Mouse (Mus musculus) forebrain, embryonic 15.5 days (tissue): ENCODE data around the gene Sf3b5. TPM values are rescaled to one million over a fixed set of nuclear protein-coding genes. Genes with fewer than 3 reads are reported as not detected.

Experiments
- ATAC-seq: fragments of 200-750 bp; cut with Nextera tagmentation; replicated peaks from 2 replicates; pipeline ENCODE4 v1.8.0; 2017; ENCODE audit warnings: mild to moderate bottlenecking, moderate TSS enrichment, moderate library complexity
- H3K27ac ChIP-seq: fragments of 300-500 bp; sonication (generic); replicated peaks from 2 replicates; pipeline ENCODE4 v1.5.1; 2015; ENCODE audit warnings: mild to moderate bottlenecking, inconsistent platforms
- H3K27me3 ChIP-seq: fragments of 300-500 bp; sonication (generic); 2 replicates; pipeline ENCODE4 v1.6.1; 2015; ENCODE audit warnings: inconsistent platforms
- H3K36me3 ChIP-seq: fragments of 300-500 bp; sonication (generic); 2 replicates; pipeline ENCODE4 v1.6.1; 2015; ENCODE audit warnings: mild to moderate bottlenecking, inconsistent platforms
- H3K4me1 ChIP-seq: fragments of 300-500 bp; sonication (generic); 2 replicates; pipeline ENCODE4 v1.6.1; 2015; ENCODE audit warnings: inconsistent platforms
- H3K4me2 ChIP-seq: fragments of 300-500 bp; sonication (generic); replicated peaks from 2 replicates; pipeline ENCODE4 v1.6.1; 2015; ENCODE audit warnings: mild to moderate bottlenecking, inconsistent platforms
- H3K4me3 ChIP-seq: fragments of 300-500 bp; sonication (generic); 2 replicates; pipeline ENCODE4 v1.5.1; 2015; ENCODE audit warnings: mild to moderate bottlenecking, inconsistent platforms
- H3K9ac ChIP-seq: fragments of 300-500 bp; sonication (generic); replicated peaks from 2 replicates; pipeline ENCODE4 v1.6.1; 2015; ENCODE audit warnings: mild to moderate bottlenecking, inconsistent platforms
- H3K9me3 ChIP-seq: fragments of 300-500 bp; sonication (generic); 2 replicates; pipeline ENCODE4 v1.6.1; 2016; ENCODE audit warnings: inconsistent platforms
- WGBS: fragments of 180-500 bp; shearing (Covaris S2); methylation state at CpG from one replicate; pipeline ENCODE4 v1.1.7; 2015; ENCODE audit warnings: mixed read lengths; 5-methylcytosine and 5-hydroxymethylcytosine counted together
- polyA plus RNA-seq: library from polyadenylated mRNA; unstranded; fragments of >200 nt; fragmentation: Nextera tagmentation; extraction: Ambion mirVana; gene quantifications from 2 replicates; pipeline ENCODE4 v1.2.1, GENCODE M21; 2015

Gene Sf3b5
- polyA plus RNA-seq, 1 experiment from 2014 or later: 26.9 TPM

DNA sequence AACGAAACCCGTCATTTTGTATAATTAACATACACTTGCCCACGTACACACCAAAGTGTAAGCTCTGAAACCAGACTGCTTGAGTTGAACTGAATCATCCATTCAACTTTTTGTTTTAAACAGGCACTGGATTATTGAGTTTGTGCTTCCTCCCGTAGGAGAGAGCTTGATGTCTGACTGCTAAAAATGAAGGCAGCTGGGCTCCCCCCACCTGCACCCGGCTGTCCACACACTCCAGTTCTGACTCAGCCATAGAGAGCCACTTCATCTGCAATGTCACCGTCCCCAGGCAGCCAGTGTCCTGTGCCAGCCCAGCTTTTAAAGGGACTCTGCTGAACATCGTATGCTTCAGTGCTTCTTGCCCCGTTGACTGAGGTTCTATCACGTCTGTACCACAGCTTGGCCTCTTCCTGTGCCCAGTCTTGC is 27.3 kb upstream of the Sf3b5 start:
- Histone ChIP-seq H3K9me3 (no peaks in the 10 kb centered on the region), H3K4me3 (no peak overlapping the region), H3K36me3 (no peaks in the 10 kb centered on the region), H3K4me2 (no peak overlapping the region), H3K4me1 (no peaks in the 10 kb centered on the region), H3K27ac (no peak overlapping the region), H3K27me3 (no peaks in the 10 kb centered on the region), H3K9ac (no peak overlapping the region)
- no peak for ATAC-seq
- 73% methylated on average over 9 of the region's 9 CpGs for WGBS

DNA sequence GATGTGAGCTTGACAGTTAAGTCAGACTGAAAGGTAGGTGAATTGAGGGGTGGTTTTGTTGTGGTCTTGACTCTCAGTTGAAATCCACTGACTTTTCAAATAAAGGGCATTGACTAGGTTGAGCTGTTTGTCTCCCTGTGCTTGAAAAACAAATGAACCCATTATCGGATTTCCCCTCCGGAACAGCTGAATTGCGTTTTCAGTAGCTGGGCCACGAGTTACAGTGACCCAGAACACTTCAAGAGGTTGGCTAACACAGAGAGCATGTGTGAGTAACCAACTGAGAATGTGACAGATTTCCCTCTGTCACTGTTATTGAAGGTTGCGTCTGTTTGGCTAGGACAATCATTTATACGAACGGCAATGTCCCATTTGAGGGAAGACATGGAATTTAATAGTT is 24.1 kb upstream of the Sf3b5 start:
- Histone ChIP-seq H3K36me3 (no peaks in the 10 kb centered on the region), H3K27ac (no peak overlapping the region), H3K4me2 (no peak overlapping the region), H3K9me3 (no peaks in the 10 kb centered on the region), H3K9ac (no peak overlapping the region), H3K4me1 (no peaks in the 10 kb centered on the region), H3K27me3 (no peaks in the 10 kb centered on the region), H3K4me3 (no peak overlapping the region)
- no peak for ATAC-seq
- 78% methylated on average over 7 of the region's 7 CpGs for WGBS

DNA sequence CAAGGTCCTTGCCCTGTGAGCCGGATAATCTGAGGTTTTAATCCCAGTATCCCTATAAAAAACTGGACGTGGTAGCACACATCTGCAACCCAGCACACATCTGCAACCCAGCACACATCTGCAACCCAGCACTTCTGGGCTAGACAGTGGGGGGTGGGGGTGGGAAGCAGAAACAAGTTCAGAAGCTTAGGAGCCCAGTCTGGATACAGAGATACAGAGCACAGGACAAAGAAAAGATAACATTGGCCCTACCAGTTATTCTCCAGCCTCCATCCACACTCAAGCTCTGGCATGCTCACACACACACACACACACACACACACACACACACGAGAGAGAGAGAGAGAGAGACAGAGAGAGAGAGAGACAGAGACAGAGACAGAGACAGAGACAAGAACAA is 21.6 kb upstream of the Sf3b5 start:
- Histone ChIP-seq H3K27me3 (no peaks in the 10 kb centered on the region), H3K4me3 (no peak overlapping the region), H3K9me3 (no peaks in the 10 kb centered on the region), H3K36me3 (no peaks in the 10 kb centered on the region), H3K4me2 (no peak overlapping the region), H3K4me1 (peaks cover 5% of the 10 kb centered on the region), H3K9ac (no peak overlapping the region), H3K27ac (no peak overlapping the region)
- 68% methylated on average over 3 of the region's 3 CpGs for WGBS
- ATAC-seq: no peak

DNA sequence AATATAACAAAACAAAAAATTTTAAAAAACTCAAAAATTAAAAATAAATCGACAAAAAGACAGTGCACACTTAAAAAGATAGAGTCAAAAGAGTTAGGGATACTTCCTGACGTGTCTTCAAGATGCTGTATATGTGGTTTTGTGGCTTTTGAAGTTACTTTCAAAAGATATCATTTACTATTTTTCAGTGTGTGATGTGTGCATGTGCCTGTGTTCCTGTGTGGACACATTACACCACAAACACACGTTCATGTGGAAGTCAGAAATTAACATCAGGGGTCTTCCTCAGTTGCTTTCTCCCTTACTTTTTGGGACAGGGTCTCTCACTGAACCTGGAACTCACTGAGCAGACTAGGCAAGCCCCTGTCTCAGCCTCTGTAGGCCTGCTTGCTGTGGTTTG is 20.1 kb upstream of the Sf3b5 start:
- Histone ChIP-seq H3K27me3 (no peaks in the 10 kb centered on the region), H3K4me1 (peaks cover 5% of the 10 kb centered on the region), H3K4me3 (no peak overlapping the region), H3K36me3 (no peaks in the 10 kb centered on the region), H3K4me2 (no peak overlapping the region), H3K27ac (no peak overlapping the region), H3K9ac (no peak overlapping the region), H3K9me3 (no peaks in the 10 kb centered on the region)
- ATAC-seq: no peak
- WGBS: 87% methylated on average over 3 of the region's 3 CpGs

DNA sequence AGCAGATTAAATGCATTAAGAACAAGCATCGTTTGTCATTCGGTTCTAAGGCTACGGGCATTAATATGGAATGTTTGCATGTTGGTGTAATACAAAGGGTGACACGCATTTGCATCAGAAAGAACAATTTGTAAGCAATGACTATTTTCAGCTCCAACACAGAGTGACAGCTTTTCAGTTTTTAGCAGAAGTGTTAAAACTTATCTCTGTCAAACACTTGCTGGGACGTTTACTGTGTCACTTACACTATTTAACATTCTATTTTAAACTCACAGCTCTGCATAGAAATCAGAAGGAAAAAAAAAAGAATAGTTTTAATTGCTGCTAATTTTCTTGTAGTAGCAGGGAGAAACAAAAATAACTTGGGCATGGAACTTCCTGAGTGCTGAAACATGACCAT is 18.7 kb upstream of the Sf3b5 start:
- H3K4me3 ChIP-seq: no peak overlapping the region
- no peaks in the 10 kb centered on the region for H3K27me3 ChIP-seq
- H3K4me1 ChIP-seq: peaks cover 5% of the 10 kb centered on the region
- peak; percentile 57; the same call in 1 of the 2 replicates for ATAC-seq
- no peaks in the 10 kb centered on the region for H3K9me3 ChIP-seq
- no peaks in the 10 kb centered on the region for H3K36me3 ChIP-seq
- no peak overlapping the region for H3K9ac ChIP-seq
- no peak overlapping the region for H3K4me2 ChIP-seq
- no peak overlapping the region for H3K27ac ChIP-seq
- WGBS: 33% methylated on average over 5 of the region's 5 CpGs

DNA sequence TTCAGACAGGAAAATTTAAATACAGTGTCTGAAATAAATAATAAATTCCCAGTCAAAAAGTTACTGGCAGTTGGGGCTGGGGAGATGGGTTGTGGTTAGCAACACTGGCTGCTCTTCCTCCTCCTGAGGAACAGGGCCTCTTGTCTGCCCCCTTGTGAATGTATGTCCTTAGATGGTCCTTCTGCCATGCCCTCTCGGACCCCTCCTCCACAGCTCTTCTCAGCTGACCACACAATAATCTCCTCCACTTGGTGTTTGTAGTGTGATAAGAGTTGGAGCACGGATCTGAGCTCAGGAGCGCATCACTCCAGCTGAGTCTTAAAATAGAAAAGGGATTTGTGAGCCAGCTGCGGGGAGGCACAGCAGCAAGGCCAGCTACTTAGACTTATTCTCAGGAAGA is 18.2 kb upstream of the Sf3b5 start:
- Histone ChIP-seq H3K4me2 (no peak overlapping the region), H3K4me1 (peaks cover 5% of the 10 kb centered on the region), H3K9ac (no peak overlapping the region), H3K9me3 (no peaks in the 10 kb centered on the region), H3K4me3 (no peak overlapping the region), H3K36me3 (no peaks in the 10 kb centered on the region), H3K27ac (no peak overlapping the region), H3K27me3 (no peaks in the 10 kb centered on the region)
- 59% methylated on average over 4 of the region's 4 CpGs for WGBS
- no peak for ATAC-seq

DNA sequence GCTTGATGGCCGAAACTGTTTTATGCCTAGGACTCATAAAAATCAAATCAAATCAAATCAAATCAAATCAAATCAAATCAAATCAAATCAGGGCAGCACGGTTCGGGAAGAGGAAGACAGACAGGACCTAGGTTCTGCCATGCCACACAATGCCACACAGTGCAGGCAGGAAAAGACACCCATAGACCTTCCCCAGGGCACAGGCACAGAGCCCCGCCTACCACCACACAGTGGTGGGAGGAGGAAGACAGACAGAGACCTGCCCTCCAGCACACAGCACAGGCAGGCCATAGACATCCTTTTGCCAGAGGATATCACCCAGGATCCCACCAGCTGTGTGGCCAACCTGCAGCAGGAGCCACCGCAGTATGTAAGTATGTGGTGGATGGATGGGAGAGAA is 13.2 kb upstream of the Sf3b5 start:
- Histone ChIP-seq H3K27me3 (no peaks in the 10 kb centered on the region), H3K9me3 (no peaks in the 10 kb centered on the region), H3K36me3 (no peaks in the 10 kb centered on the region), H3K4me1 (peaks cover 1% of the 10 kb centered on the region), H3K4me2 (no peak overlapping the region), H3K27ac (no peak overlapping the region), H3K9ac (no peak overlapping the region), H3K4me3 (no peak overlapping the region)
- WGBS: 86% methylated on average over 5 of the region's 5 CpGs
- no peak for ATAC-seq

DNA sequence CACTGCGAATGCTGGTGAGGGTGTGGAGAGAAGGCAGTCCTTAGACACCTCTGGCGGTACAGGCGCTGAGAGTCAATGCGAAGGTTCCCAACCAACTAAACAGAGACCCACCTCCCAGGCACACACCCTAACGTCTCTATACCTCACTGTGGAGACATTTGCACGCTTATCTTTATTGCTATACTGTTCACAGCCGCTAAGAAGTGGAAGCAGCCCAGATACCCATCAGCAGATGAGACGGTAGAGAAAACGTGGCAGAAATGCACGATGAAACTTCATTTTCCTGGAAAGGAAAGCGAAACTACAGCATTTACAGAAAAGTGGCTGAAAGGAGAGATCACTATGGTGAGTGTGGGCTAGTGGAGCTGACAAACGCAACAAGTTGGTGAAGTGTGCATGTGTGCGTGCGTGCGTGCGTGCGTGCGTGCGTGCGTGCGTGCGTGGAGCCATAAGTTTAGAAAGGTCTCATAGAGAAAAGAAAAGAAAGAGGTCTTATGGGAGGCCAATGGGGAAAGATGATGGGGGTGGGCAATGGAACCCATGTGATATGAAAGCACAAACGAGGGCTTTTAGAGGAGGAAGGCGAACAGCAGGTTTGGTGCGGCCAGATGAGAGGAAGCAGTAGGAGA is 11.6 kb upstream of the Sf3b5 start:
- no peak for ATAC-seq
- H3K4me1 ChIP-seq: no peaks in the 10 kb centered on the region
- H3K36me3 ChIP-seq: no peaks in the 10 kb centered on the region
- no peak overlapping the region for H3K9ac ChIP-seq
- H3K4me2 ChIP-seq: no peak overlapping the region
- H3K4me3 ChIP-seq: no peak overlapping the region
- WGBS: 91% methylated on average over 25 of the region's 25 CpGs
- no peaks in the 10 kb centered on the region for H3K9me3 ChIP-seq
- no peaks in the 10 kb centered on the region for H3K27me3 ChIP-seq
- H3K27ac ChIP-seq: no peak overlapping the region

DNA sequence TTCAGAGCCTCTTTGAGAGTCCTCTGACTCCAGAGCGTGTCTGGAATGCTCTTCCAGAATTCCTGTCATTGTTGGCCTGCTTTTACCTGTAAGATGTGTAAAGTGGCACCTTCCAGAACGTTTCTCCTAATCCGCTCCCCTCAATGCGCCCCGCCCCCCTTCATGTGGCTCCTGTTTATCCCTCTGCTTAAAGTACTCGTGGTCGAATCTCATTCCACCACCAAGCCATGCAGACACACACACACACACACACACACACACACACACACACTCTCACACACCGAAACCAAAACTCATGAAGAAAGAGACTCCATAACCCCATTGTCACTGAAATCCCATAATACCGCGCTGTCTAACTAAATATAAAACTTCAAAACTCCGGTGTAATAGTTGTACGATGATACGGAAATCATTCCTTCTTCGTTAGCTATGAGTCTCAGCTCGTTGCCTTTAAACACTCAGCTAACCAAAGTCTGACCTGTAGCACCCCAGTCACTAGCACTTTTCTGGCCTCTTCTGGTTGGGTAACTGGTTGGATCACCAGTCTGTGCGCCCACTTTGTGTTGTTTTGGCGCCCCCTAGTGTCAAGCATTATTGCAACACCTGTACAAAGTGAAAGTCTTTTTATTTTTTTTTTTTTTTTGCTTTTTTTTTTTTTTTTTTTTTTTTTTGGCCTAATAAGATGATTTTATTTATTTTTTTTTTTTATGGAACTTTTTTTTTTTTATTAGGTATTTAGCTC is 8.2 kb upstream of the Sf3b5 start:
- 48% methylated on average over 17 of the region's 17 CpGs for WGBS
- no peak overlapping the region for H3K27ac ChIP-seq
- no peak overlapping the region for H3K4me2 ChIP-seq
- no peaks in the 10 kb centered on the region for H3K36me3 ChIP-seq
- no peaks in the 10 kb centered on the region for H3K4me1 ChIP-seq
- H3K27me3 ChIP-seq: no peaks in the 10 kb centered on the region
- no peaks in the 10 kb centered on the region for H3K9me3 ChIP-seq
- ATAC-seq: peak; percentile 91
- H3K4me3 ChIP-seq: no peak overlapping the region
- H3K9ac ChIP-seq: no peak overlapping the region

DNA sequence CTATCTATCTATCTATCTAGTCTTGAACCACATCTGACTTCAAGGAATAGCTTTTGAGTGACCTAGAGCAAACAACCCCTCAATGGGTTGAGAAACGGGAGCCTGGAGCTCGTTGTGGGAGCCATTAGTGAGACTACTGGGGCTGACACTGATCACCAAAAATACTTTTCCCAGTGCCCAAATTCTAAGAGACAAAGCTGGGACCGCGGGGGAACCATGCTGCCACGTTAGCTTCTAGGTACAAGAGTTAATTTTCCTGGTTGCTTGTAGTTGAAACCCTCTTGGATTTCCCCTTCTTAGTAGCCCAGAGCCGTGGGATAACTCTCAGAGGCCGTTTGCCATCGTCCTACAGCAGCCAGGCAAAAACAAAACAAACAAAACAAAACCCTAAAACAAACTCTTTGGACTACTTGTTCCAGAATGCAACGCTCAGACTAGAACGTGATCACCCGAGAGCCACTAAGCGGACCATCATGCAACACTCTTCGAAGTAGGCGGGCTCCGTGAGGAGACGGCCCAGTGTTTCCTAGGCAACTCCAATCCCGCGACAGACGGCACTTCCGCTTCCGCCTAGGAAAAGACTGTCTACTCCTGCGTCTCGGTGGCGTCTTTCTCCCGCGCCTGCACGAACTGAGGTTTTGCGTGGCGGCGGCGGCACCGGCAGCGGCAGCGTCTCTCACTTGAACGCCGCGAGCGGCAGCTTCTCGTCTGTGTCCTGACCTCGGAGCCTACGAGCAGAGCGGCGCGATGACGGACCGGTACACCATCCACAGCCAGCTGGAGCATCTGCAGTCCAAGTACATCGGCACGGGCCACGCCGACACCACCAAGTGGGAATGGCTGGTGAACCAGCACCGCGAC is 3.0 kb downstream of the Sf3b5 start:
- peak overlapping the region; percentile 66 for H3K27ac ChIP-seq
- H3K4me1 ChIP-seq: peaks cover 22% of the 10 kb centered on the region
- peak overlapping the region; percentile 82 for H3K9ac ChIP-seq
- H3K4me3 ChIP-seq: peak overlapping the region; percentile 62
- 4% methylated on average over 52 of the region's 52 CpGs for WGBS
- peak overlapping the region; percentile 86 for H3K4me2 ChIP-seq
- peak; percentile 100 for ATAC-seq
- H3K27me3 ChIP-seq: no peaks in the 10 kb centered on the region
- H3K36me3 ChIP-seq: no peaks in the 10 kb centered on the region; the same call in 1 of the 2 replicates
- no peaks in the 10 kb centered on the region for H3K9me3 ChIP-seq

DNA sequence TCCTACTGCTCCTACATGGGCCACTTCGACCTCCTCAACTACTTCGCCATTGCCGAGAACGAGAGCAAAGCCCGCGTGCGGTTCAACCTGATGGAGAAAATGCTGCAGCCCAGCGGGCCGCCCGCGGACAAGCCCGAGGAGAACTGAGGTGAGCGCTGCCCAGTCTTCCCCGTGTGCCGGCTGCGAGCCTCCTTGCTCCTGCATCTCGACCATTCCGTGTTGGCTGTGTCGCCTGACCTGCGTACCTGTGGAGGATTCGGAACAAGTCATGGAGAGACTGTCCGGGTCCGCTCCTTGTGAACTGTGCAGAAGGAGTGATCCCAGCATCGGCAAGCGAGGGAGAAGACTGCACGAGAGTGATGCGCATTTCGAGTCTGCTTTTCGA is 3.6 kb downstream of the Sf3b5 start:
- ATAC-seq: peak; percentile 26; the same call in 1 of the 2 replicates
- WGBS: 2% methylated on average over 29 of the region's 29 CpGs
- peak overlapping the region; percentile 66 for H3K27ac ChIP-seq

DNA sequence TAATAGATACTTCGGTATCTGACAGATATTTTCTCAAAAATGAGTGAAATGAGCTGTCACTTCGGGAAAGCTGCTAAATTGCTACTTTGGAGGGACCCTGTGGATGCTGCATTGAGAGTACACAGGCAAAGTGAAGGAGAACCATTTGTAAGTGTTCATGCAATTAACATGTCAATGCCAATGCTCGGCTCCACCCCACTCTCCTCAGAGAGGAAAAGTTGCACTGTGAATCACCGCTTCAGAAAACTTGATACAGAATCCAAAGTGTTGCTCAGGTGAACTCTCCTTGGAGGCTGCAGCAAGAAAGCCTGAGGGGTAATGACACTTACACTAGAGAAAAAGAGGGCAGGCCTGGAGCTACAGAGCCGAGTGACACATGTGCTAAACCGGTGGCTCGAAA is 8.9 kb downstream of the Sf3b5 start:
- H3K4me2 ChIP-seq: no peak overlapping the region
- no peak overlapping the region for H3K9ac ChIP-seq
- H3K4me1 ChIP-seq: peaks cover 15% of the 10 kb centered on the region
- no peaks in the 10 kb centered on the region; the same call in 1 of the 2 replicates for H3K36me3 ChIP-seq
- WGBS: 62% methylated on average over 7 of the region's 7 CpGs
- H3K27ac ChIP-seq: no peak overlapping the region
- H3K27me3 ChIP-seq: no peaks in the 10 kb centered on the region
- ATAC-seq: no peak
- H3K4me3 ChIP-seq: no peak overlapping the region
- no peaks in the 10 kb centered on the region for H3K9me3 ChIP-seq

More for the DNA sequence above, 3.6 kb downstream of the Sf3b5 start:
- H3K27me3 ChIP-seq: no peaks in the 10 kb centered on the region
- peak overlapping the region; percentile 62 for H3K4me3 ChIP-seq
- peak overlapping the region; percentile 82 for H3K9ac ChIP-seq
- peak overlapping the region; percentile 86 for H3K4me2 ChIP-seq
- no peaks in the 10 kb centered on the region for H3K9me3 ChIP-seq
- peaks cover 22% of the 10 kb centered on the region for H3K4me1 ChIP-seq
- H3K36me3 ChIP-seq: no peaks in the 10 kb centered on the region; the same call in 1 of the 2 replicates
